7 mouse cellular contexts compared by ENCODE assay signal in genomic region chr17:3029750-3030149, GRCm38 (mm10).
A peak's percentile ranks its signal among the peaks of the same experiment; 100 is the strongest.
DNase-seq lines count a peak whose midpoint lies in the region; ATAC-seq and TF ChIP-seq lines count a peak whose summit lies in the region.
"Not testable (repeated sequence)": the region's sequence is repeated elsewhere in the genome, so short reads cannot be mapped to it uniquely, and the experiment has no call there.

No protein-coding gene starts in this region.

- H3K4me2 ChIP-seq in embryonic facial prominence, embryonic 14.5 days (ENCODE audit: low read depth, low read length); heart, embryonic 11.5 days; hindbrain, embryonic 14.5 days (replicated peaks); kidney, postnatal 0 days (ENCODE audit: low read length); liver, embryonic 14.5 days (ENCODE audit: low read depth); midbrain, embryonic 11.5 days; neural tube, embryonic 14.5 days (ENCODE audit: low read depth, low read length): not testable (repeated sequence)

- peak; percentile 56; the same call in 1 of the 2 replicates for ATAC-seq in embryonic facial prominence, embryonic 14.5 days (ENCODE audit: low read depth)
- ATAC-seq in heart, embryonic 11.5 days (replicated peaks; ENCODE audit: insufficient number of reproducible peaks, low FRiP score, low TSS enrichment), result peak; percentile 75
- peak; percentile 67 for ATAC-seq in hindbrain, embryonic 14.5 days (ENCODE audit: low FRiP score)
- peak; percentile 74 for ATAC-seq in kidney, postnatal 0 days (replicated peaks; ENCODE audit: low FRiP score, low read depth)
- ATAC-seq in liver, embryonic 14.5 days (ENCODE audit: insufficient read depth), result peak; percentile 56
- peak; percentile 75 for ATAC-seq in midbrain, embryonic 11.5 days (ENCODE audit: low FRiP score)
- peak; percentile 75; the same call in 1 of the 2 replicates for ATAC-seq in neural tube, embryonic 14.5 days (ENCODE audit: low read depth)

- not testable (repeated sequence) for TF ChIP-seq CTCF in kidney, postnatal 0 days (IDR thresholded peaks at IDR 0.05; ENCODE audit: low read depth); liver, embryonic 14.5 days (IDR thresholded peaks at IDR 0.05; ENCODE audit: low read depth)

- H3K4me1 ChIP-seq in embryonic facial prominence, embryonic 14.5 days (ENCODE audit: control insufficient read depth, insufficient read depth, low read length); heart, embryonic 11.5 days (ENCODE audit: control insufficient read depth, insufficient read depth, low read length); hindbrain, embryonic 14.5 days (replicated peaks; ENCODE audit: control insufficient read depth, insufficient read depth, low read length); kidney, postnatal 0 days (replicated peaks; ENCODE audit: insufficient read depth, low read length); liver, embryonic 14.5 days (replicated peaks; ENCODE audit: control insufficient read depth in 2 of 2, insufficient read depth in 2 of 2, low read length in 1 of 2); midbrain, embryonic 11.5 days (ENCODE audit: control insufficient read depth, insufficient read depth, low read length); neural tube, embryonic 14.5 days (ENCODE audit: control insufficient read depth, insufficient read depth, low read length): not testable (repeated sequence)

- not testable (repeated sequence) for TF ChIP-seq EP300 in liver, embryonic 14.5 days (IDR thresholded peaks at IDR 0.05; ENCODE audit: low read depth)

- not testable (repeated sequence) for H3K9ac ChIP-seq in embryonic facial prominence, embryonic 14.5 days (ENCODE audit: low read depth, low read length); heart, embryonic 11.5 days (ENCODE audit: low read depth, low read length); hindbrain, embryonic 14.5 days; kidney, postnatal 0 days (ENCODE audit: low read depth, low read length); liver, embryonic 14.5 days (replicated peaks); midbrain, embryonic 11.5 days (ENCODE audit: low read length); neural tube, embryonic 14.5 days (replicated peaks; ENCODE audit: low read depth, low read length)

- not testable (repeated sequence) for H3K36me3 ChIP-seq in embryonic facial prominence, embryonic 14.5 days (ENCODE audit: control insufficient read depth, insufficient read depth, low read length); heart, embryonic 11.5 days (ENCODE audit: control insufficient read depth, insufficient read depth, low read length); hindbrain, embryonic 14.5 days (replicated peaks; ENCODE audit: control insufficient read depth, insufficient read depth); kidney, postnatal 0 days (ENCODE audit: insufficient read depth, low read length); liver, embryonic 14.5 days (replicated peaks; ENCODE audit: control insufficient read depth, insufficient read depth, low read depth); midbrain, embryonic 11.5 days (ENCODE audit: control insufficient read depth, insufficient read depth, low read length); neural tube, embryonic 14.5 days (ENCODE audit: control insufficient read depth, insufficient read depth, low read length)

- DNase-seq in embryonic facial prominence, embryonic 14.5 days (ENCODE audit: low spot score); hindbrain, embryonic 14.5 days (ENCODE audit: low spot score); kidney, postnatal 0 days (ENCODE audit: low spot score); liver, embryonic 14.5 days (ENCODE audit: low read depth in 3 of 3, low spot score in 3 of 3); midbrain, embryonic 11.5 days (ENCODE audit: low spot score, missing footprints): not testable (repeated sequence)

- WGBS in embryonic facial prominence, embryonic 14.5 days, result 50% methylated on average over 2 of the region's 2 CpGs
- WGBS in heart, embryonic 11.5 days (ENCODE audit: insufficient replicate concordance), result 67% methylated on average over 2 of the region's 2 CpGs
- 46% methylated on average over 2 of the region's 2 CpGs for WGBS in hindbrain, embryonic 14.5 days
- 78% methylated on average over 2 of the region's 2 CpGs for WGBS in kidney, postnatal 0 days
- WGBS in liver, embryonic 14.5 days (ENCODE audit: insufficient replicate concordance), result 38% methylated on average over 2 of the region's 2 CpGs
- WGBS in midbrain, embryonic 11.5 days, result 70% methylated on average over 2 of the region's 2 CpGs
- 77% methylated on average over 2 of the region's 2 CpGs for WGBS in neural tube, embryonic 14.5 days

- not testable (repeated sequence) for H3K4me3 ChIP-seq in embryonic facial prominence, embryonic 14.5 days (ENCODE audit: low read depth, low read length); heart, embryonic 11.5 days (ENCODE audit: low read depth, low read length); hindbrain, embryonic 14.5 days (replicated peaks; ENCODE audit: low read length); kidney, postnatal 0 days (replicated peaks; ENCODE audit: low read depth, low read length); liver, embryonic 14.5 days (ENCODE audit: insufficient read depth in 1 of 2, low read depth in 2 of 2, low read length in 2 of 2); midbrain, embryonic 11.5 days (ENCODE audit: low read depth, low read length); neural tube, embryonic 14.5 days (ENCODE audit: low read depth, low read length)

- not testable (repeated sequence) for H3K27me3 ChIP-seq in embryonic facial prominence, embryonic 14.5 days (replicated peaks; ENCODE audit: control insufficient read depth, insufficient read depth, low read length); heart, embryonic 11.5 days (ENCODE audit: control insufficient read depth, insufficient read depth, low read length); hindbrain, embryonic 14.5 days (ENCODE audit: control insufficient read depth, insufficient read depth, low read length); kidney, postnatal 0 days (ENCODE audit: insufficient read depth, low read length); liver, embryonic 14.5 days (ENCODE audit: control insufficient read depth, insufficient read depth, low read length); midbrain, embryonic 11.5 days (ENCODE audit: control insufficient read depth, insufficient read depth, low read length); neural tube, embryonic 14.5 days (ENCODE audit: control insufficient read depth, insufficient read depth, low read length)

- H3K9me3 ChIP-seq in embryonic facial prominence, embryonic 14.5 days (ENCODE audit: control insufficient read depth, low read length); kidney, postnatal 0 days (replicated peaks; ENCODE audit: low read length); liver, embryonic 14.5 days (ENCODE audit: control insufficient read depth, low read length); neural tube, embryonic 14.5 days (ENCODE audit: control insufficient read depth, low read length): not testable (repeated sequence)
- peaks cover 40% of the 10 kb centered on the region for H3K9me3 ChIP-seq in heart, embryonic 11.5 days (replicated peaks; ENCODE audit: control insufficient read depth, low read length)
- peaks cover 28% of the 10 kb centered on the region for H3K9me3 ChIP-seq in hindbrain, embryonic 14.5 days (ENCODE audit: control insufficient read depth, low read length)
- peaks cover 47% of the 10 kb centered on the region for H3K9me3 ChIP-seq in midbrain, embryonic 11.5 days (ENCODE audit: control insufficient read depth, low read length)

- H3K27ac ChIP-seq in embryonic facial prominence, embryonic 14.5 days (replicated peaks; ENCODE audit: low read depth, low read length); heart, embryonic 11.5 days (ENCODE audit: low read depth, low read length); hindbrain, embryonic 14.5 days; kidney, postnatal 0 days; liver, embryonic 14.5 days; midbrain, embryonic 11.5 days (ENCODE audit: low read depth, low read length); neural tube, embryonic 14.5 days (ENCODE audit: low read depth, low read length): not testable (repeated sequence)
